Mouse (Mus musculus) heart, postnatal 0 days (tissue): ENCODE measurements around the gene 1700003F12Rik. TPM values are rescaled to one million over a fixed set of nuclear protein-coding genes. Genes with fewer than 3 reads are reported as not detected.
A peak's percentile ranks its signal among the peaks of the same experiment; 100 is the strongest.

Source experiments
- ATAC-seq: fragments of 200-750 bp; cut with Nextera tagmentation; 2 replicates; pipeline ENCODE4 v1.8.0; 2017; ENCODE audit warnings: low read depth, moderate number of reproducible peaks, moderate library complexity; ENCODE audit not compliant: insufficient read depth
- DNase-seq: peaks from one replicate; pipeline ENCODE4 v3.0.0-alpha.2; 2016; ENCODE audit warnings: low spot score
- H3K27ac ChIP-seq: fragments of 300-500 bp; sonication (generic); 2 replicates; pipeline ENCODE4 v1.5.1; 2014; ENCODE audit warnings: low read depth, mild to moderate bottlenecking
- H3K27me3 ChIP-seq: fragments of 300-500 bp; sonication (generic); 2 replicates; pipeline ENCODE4 v1.6.1; 2014; ENCODE audit warnings: low read length, mixed read lengths; ENCODE audit not compliant: control insufficient read depth, insufficient read depth
- H3K36me3 ChIP-seq: fragments of 300-500 bp; sonication (generic); replicated peaks from 2 replicates; pipeline ENCODE4 v1.6.1; 2014; ENCODE audit warnings: low read length, mixed read lengths; ENCODE audit not compliant: control insufficient read depth, insufficient read depth
- H3K4me1 ChIP-seq: fragments of 300-500 bp; sonication (generic); 2 replicates; pipeline ENCODE4 v1.6.1; 2014; ENCODE audit warnings: antibody characterized with exemption; ENCODE audit not compliant: control insufficient read depth, insufficient read depth
- H3K4me2 ChIP-seq: fragments of 300-500 bp; sonication (generic); 2 replicates; pipeline ENCODE4 v1.6.1; 2014; ENCODE audit warnings: low read depth, mild to moderate bottlenecking, low read length, moderate library complexity
- H3K4me3 ChIP-seq: fragments of 300-500 bp; sonication (generic); 2 replicates; pipeline ENCODE4 v1.5.1; 2014; ENCODE audit warnings: low read depth, low read length
- H3K9ac ChIP-seq: fragments of 300-500 bp; sonication (generic); replicated peaks from 2 replicates; pipeline ENCODE4 v1.6.1; 2014; ENCODE audit warnings: low read depth, low read length, mixed read lengths
- H3K9me3 ChIP-seq: fragments of 300-500 bp; sonication (generic); replicated peaks from 2 replicates; pipeline ENCODE4 v1.6.1; 2016; ENCODE audit warnings: low read length; ENCODE audit not compliant: control insufficient read depth
- CTCF ChIP-seq: IDR thresholded peaks from 2 replicates; pipeline ENCODE4 v1.5.1; 2016; ENCODE audit warnings: antibody characterized with exemption, control low read depth, low read depth
- EP300 ChIP-seq: IDR thresholded peaks from 2 replicates; pipeline ENCODE4 v1.6.1; 2016; ENCODE audit warnings: antibody characterized with exemption, low read depth
- WGBS: fragments of 180-500 bp; shearing (Covaris S2); extraction: QIAGEN DNeasy Blood & Tissue Kit; methylation state at CpG from one replicate; pipeline ENCODE4 v1.1.7; 2014; 5-methylcytosine and 5-hydroxymethylcytosine counted together
- polyA plus RNA-seq: library from polyadenylated mRNA; unstranded; fragments of >200 nt; fragmentation: Nextera tagmentation; extraction: Ambion mirVana; gene quantifications from 2 replicates; pipeline ENCODE4 v1.2.1, GENCODE M21; 2015
- total RNA-seq: library from RNA; depleted of rRNA; stranded (reverse); fragments of >200 nt; gene quantifications from 2 replicates; pipeline ENCODE4 v1.2.3, GENCODE M21; 2014; ENCODE audit warnings: low replicate concordance

1700003F12Rik gene
- total and polyA plus RNA-seq, 2 experiments from 2014 or later: 1.1 to 2.0 TPM

DNA sequence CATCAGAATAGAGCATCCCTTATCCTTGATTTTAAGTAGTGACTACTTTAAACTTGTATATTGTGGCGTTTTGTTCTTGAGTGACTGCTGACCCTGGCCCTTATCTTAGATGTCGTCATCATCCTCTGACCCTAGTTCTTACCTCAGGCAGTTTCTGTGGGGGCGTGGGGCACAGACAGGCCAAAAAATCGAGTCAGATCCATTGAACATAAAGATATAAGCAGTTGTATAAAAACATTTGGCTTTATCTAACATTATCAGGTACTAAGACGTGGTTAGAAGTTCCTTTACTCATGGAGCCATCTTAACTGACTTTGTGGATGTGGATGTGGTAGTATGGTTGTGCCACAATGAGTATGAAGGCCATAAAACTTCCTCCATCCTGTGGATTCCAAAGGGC, 24.6 kb upstream of the 1700003F12Rik start:
- Histone ChIP-seq H3K9ac (no peak overlapping the region), H3K4me1 (no peaks in the 10 kb centered on the region), H3K4me3 (no peak overlapping the region), H3K4me2 (no peak overlapping the region), H3K27ac (no peak overlapping the region), H3K9me3 (no peaks in the 10 kb centered on the region), H3K36me3 (peaks cover 59% of the 10 kb centered on the region), H3K27me3 (no peaks in the 10 kb centered on the region)
- DNase-seq: no peak
- ATAC-seq: no peak
- WGBS: 79% methylated on average over 5 of the region's 5 CpGs
- TF ChIP-seq EP300: no peak
- TF ChIP-seq CTCF: no peak

DNA sequence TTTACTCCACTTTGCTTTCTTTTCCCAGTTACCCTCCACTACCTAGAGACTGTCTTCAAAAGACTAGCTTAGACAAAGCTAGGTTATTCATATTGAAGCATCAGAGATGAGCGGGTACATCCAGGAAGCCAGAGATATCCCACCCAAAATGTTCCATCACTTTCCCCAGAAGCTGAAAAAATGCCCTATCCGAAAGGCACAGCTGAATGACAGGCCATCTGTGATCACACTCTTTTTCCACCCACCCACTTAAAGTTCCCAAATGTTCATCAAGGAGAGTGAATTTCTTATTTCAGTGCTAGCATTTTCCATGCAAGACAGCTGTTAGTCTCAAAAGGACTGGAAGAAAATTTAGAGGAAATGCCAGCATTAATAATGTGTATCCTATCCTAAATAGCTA, 21.6 kb upstream of the 1700003F12Rik start:
- H3K36me3 ChIP-seq: peaks cover 59% of the 10 kb centered on the region
- WGBS: 95% methylated on average over 2 of the region's 2 CpGs

GRCm38 (mm10) chr2:154526531-154526930, 20.4 kb upstream of the 1700003F12Rik start:
- 52% methylated on average over 3 of the region's 3 CpGs for WGBS

More for the DNA sequence above, 21.6 kb upstream of the 1700003F12Rik start:
- Histone ChIP-seq H3K4me1 (no peaks in the 10 kb centered on the region), H3K4me3 (no peak overlapping the region), H3K9me3 (no peaks in the 10 kb centered on the region), H3K27ac (no peak overlapping the region), H3K27me3 (no peaks in the 10 kb centered on the region), H3K9ac (no peak overlapping the region), H3K4me2 (no peak overlapping the region)
- TF ChIP-seq CTCF: no peak
- no peak for TF ChIP-seq EP300
- no peak for DNase-seq
- ATAC-seq: no peak

GRCm38 (mm10) chr2:154532888-154533287, 14.0 kb upstream of the 1700003F12Rik start:
- Histone ChIP-seq H3K36me3 (peaks cover 73% of the 10 kb centered on the region), H3K9me3 (no peaks in the 10 kb centered on the region), H3K27ac (no peak overlapping the region), H3K4me2 (no peak overlapping the region), H3K27me3 (no peaks in the 10 kb centered on the region), H3K4me1 (no peaks in the 10 kb centered on the region), H3K4me3 (no peak overlapping the region), H3K9ac (no peak overlapping the region)
- TF ChIP-seq EP300: no peak
- TF ChIP-seq CTCF: no peak
- 62% methylated on average over 3 of the region's 3 CpGs for WGBS
- no peak for ATAC-seq
- no peak for DNase-seq

More at GRCm38 (mm10) chr2:154526531-154526930, 20.4 kb upstream of the 1700003F12Rik start:
- H3K4me3 ChIP-seq: no peak overlapping the region
- peaks cover 66% of the 10 kb centered on the region for H3K36me3 ChIP-seq
- DNase-seq: no peak
- no peak overlapping the region for H3K27ac ChIP-seq
- no peaks in the 10 kb centered on the region for H3K9me3 ChIP-seq
- H3K27me3 ChIP-seq: no peaks in the 10 kb centered on the region
- no peak overlapping the region for H3K9ac ChIP-seq
- no peaks in the 10 kb centered on the region for H3K4me1 ChIP-seq
- no peak overlapping the region for H3K4me2 ChIP-seq
- TF ChIP-seq EP300 (no peak), CTCF (no peak)
- no peak for ATAC-seq

GRCm38 (mm10) chr2:154534704-154535270, 12.1 kb upstream of the 1700003F12Rik start:
- no peak for DNase-seq
- TF ChIP-seq EP300: no peak
- no peak for TF ChIP-seq CTCF
- ATAC-seq: peak; percentile 51
- Histone ChIP-seq H3K36me3 (peaks cover 60% of the 10 kb centered on the region), H3K27ac (no peak overlapping the region), H3K9ac (no peak overlapping the region), H3K27me3 (no peaks in the 10 kb centered on the region), H3K4me1 (no peaks in the 10 kb centered on the region), H3K4me3 (no peak overlapping the region), H3K9me3 (no peaks in the 10 kb centered on the region), H3K4me2 (no peak overlapping the region)
- 50% methylated on average over 12 of the region's 12 CpGs for WGBS

- H3K4me2 ChIP-seq: no peak overlapping the region
- DNase-seq: no peak
- no peaks in the 10 kb centered on the region for H3K27me3 ChIP-seq
- no peak overlapping the region for H3K27ac ChIP-seq
- ATAC-seq: no peak
- H3K36me3 ChIP-seq: peaks cover 34% of the 10 kb centered on the region
- TF ChIP-seq CTCF: no peak
- TF ChIP-seq EP300: no peak
- H3K4me3 ChIP-seq: no peak overlapping the region
- H3K4me1 ChIP-seq: 0 out of 2 replicates have a peak, but pooled peaks cover under 1% of the 10 kb centered on the region
- no peak overlapping the region for H3K9ac ChIP-seq
- no peaks in the 10 kb centered on the region for H3K9me3 ChIP-seq
- 53% methylated on average over 2 of the region's 2 CpGs for WGBS
Observed at GRCm38 (mm10) chr2:154538310-154538709, 8.6 kb upstream of the 1700003F12Rik start.
